Mouse (Mus musculus) CD4-positive, CD25-positive, alpha-beta regulatory T cell, adult 2 months (primary cell): ENCODE data around the gene Psma4.

ENCODE experiments used
- DNase-seq: peaks from one replicate; pipeline ENCODE4 v3.0.0-alpha.2; 2012; ENCODE audit warnings: low read depth, low spot score

The Psma4 gene

GRCm38 (mm10) chr9:54990362-54990761, 39.8 kb downstream of the Psma4 start:
- no peak for DNase-seq

GRCm38 (mm10) chr9:54994381-54994780, 43.8 kb downstream of the Psma4 start:
- DNase-seq = no peak

- DNase-seq = no peak
Measured at GRCm38 (mm10) chr9:54995645-54996044, 45.1 kb downstream of the Psma4 start.

GRCm38 (mm10) chr9:55003609-55004008, 53.0 kb downstream of the Psma4 start:
- DNase-seq = no peak
